Mouse (Mus musculus): ENCODE measurements around the gene Obscn. TPM values are rescaled to one million over a fixed set of nuclear protein-coding genes. Genes with fewer than 3 reads are reported as not detected.

The Obscn gene
- polyA plus RNA-seq, 1 experiment = not detected

DNA sequence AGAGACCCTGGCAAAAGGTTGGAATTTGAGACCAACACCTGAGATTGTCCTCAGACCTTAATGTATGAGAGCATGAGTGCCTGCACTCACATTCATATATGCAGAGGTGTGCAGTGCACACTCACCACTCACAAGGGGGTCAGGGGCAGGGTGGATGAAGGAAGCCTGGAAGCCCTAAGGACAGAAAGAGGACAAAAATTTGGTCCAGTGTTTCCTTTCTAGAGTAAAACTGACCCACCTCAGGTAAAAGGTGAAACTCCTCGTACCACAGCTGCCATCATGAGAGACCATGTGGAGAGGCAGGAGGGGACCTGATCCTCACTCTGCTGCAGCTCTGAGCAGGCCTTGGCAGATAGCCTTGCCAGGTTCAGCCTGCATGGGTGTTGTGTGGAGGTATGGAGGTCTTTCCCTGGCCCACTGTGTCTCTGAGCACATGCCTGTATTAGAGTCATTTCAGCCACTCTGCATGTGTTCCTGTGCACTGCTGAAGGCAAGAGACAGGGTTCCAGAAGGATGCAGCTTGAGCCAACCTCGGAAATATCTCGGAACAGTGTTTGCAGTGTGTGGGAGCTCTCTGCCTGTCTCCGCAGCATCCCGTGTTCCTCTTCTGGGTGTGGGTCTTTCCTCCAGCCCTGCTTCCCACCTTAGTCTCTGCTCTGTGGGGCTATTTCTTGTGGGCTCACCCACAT is 178.8 kb downstream of the Obscn start:
- 22% methylated on average over 5 of the region's 5 CpGs for WGBS
- Histone ChIP-seq H3K4me1 (ENCODE audit: control insufficient read depth, insufficient read depth, low read length) (peaks cover 18% of the 10 kb centered on the region), H3K27ac (ENCODE audit: insufficient read depth, low read depth, low read length) (peak overlapping the region; percentile 16; the same call in 1 of the 2 replicates), H3K4me3 (ENCODE audit: insufficient read depth, low read depth, low read length) (peak overlapping the region; percentile 44)
- no peak for TF ChIP-seq CTCF (IDR thresholded peaks at IDR 0.05; ENCODE audit: insufficient read depth, low read depth, low read length)
- no peak for TF ChIP-seq POLR2A (IDR thresholded peaks at IDR 0.05; ENCODE audit: insufficient read depth, low read depth, low read length)

- no peak for TF ChIP-seq POLR2A (IDR thresholded peaks at IDR 0.05; ENCODE audit: insufficient read depth, low read depth, low read length)
- TF ChIP-seq CTCF (IDR thresholded peaks at IDR 0.05; ENCODE audit: insufficient read depth, low read depth, low read length) = no peak
- Histone ChIP-seq H3K4me1 (ENCODE audit: control insufficient read depth, insufficient read depth, low read length) (peaks cover 20% of the 10 kb centered on the region), H3K27ac (ENCODE audit: insufficient read depth, low read depth, low read length) (no peak overlapping the region), H3K4me3 (ENCODE audit: insufficient read depth, low read depth, low read length) (peak overlapping the region; percentile 90; the same call in 1 of the 2 replicates)
- WGBS = 5% methylated on average over 8 of the region's 8 CpGs
Observed at GRCm38 (mm10) chr11:58955868-58956257, 180.3 kb downstream of the Obscn start.

DNA sequence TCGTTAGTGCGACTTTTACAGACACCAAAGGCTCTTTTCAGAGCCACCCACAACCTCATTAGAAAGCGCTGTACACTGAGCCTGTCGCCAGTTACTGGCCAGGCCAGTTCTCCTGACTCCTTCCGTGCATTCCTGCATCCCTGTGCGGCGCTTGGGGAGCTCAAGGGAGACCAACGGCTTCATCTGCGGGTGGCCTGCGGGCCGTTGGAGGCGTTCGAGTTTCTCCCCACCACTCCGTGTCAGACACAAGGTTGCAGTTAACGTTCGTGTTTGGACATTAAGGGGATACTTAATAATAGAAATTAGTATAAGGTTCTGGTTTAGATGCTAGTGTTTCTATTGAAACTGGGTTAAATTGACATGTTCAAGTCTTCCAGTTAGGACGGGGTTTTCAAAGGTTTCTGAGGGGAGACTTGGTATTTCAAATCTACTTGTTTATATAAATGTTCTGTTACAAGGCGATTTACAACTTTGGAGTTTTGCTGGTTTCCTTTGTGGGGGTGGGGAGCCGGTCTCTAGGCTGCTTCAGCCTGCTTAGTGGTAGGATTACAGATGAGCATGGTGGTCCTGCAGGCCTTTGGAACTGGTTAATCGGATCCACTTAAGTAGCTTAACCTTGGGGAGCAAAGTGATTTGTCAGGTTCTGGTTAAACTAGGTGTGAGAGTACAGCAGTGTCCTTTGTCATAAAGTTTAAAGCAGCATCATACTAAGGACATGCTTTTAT is 180.9 kb downstream of the Obscn start:
- TF ChIP-seq CTCF (IDR thresholded peaks at IDR 0.05; ENCODE audit: insufficient read depth, low read depth, low read length) (no peak), POLR2A (IDR thresholded peaks at IDR 0.05; ENCODE audit: insufficient read depth, low read depth, low read length) (no peak)
- peak overlapping the region; percentile 100 for H3K27ac ChIP-seq (ENCODE audit: insufficient read depth, low read depth, low read length)
- H3K4me3 ChIP-seq (ENCODE audit: insufficient read depth, low read depth, low read length) = peak overlapping the region; percentile 90
- under 1% methylated on average over 20 of the region's 20 CpGs for WGBS
- H3K4me1 ChIP-seq (ENCODE audit: control insufficient read depth, insufficient read depth, low read length) = peaks cover 20% of the 10 kb centered on the region

DNA sequence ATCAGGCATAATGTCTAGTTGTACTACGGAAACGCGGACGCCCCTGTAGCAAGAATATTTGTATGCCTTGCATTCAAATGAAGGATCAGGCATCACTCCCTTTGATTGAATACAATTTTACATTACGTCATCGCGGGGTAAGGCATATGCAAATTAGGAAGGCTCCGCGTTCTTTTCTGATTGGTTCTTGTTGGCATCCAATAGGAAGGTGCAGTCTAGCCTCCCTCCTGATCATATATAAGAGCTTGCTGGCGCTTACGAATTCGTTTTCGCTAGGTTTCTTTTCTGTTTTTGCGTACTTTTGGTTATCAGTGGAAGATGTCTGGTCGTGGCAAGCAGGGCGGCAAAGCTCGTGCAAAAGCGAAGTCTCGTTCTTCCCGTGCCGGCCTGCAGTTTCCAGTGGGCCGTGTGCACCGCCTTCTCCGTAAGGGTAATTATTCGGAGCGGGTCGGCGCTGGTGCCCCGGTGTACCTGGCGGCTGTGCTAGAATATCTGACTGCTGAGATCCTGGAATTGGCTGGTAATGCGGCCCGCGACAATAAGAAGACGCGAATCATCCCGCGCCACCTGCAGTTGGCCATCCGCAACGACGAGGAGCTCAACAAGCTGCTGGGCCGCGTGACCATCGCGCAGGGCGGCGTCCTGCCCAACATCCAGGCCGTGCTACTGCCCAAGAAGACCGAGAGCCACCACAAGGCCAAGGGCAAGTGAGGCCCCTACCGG is 181.6 kb downstream of the Obscn start, which contains the start of the genes Hist3h2a and Trim17:
Gene Hist3h2a (plus strand): TSS at position 266 of the 723 bp plus-strand sequence.
Gene Trim17 (plus strand): TSS at position 266 of the 723 bp plus-strand sequence.
- peak within 1 kb of the TSS; percentile 90 for H3K4me3 ChIP-seq (ENCODE audit: insufficient read depth, low read depth, low read length)
- under 1% methylated on average over 49 of the region's 49 CpGs for WGBS
- TF ChIP-seq POLR2A (IDR thresholded peaks at IDR 0.05; ENCODE audit: insufficient read depth, low read depth, low read length) = peak; percentile 50; the same call in 1 of the 2 replicates
- TF ChIP-seq CTCF (IDR thresholded peaks at IDR 0.05; ENCODE audit: insufficient read depth, low read depth, low read length) = peak; percentile 58
- H3K4me1 ChIP-seq (ENCODE audit: control insufficient read depth, insufficient read depth, low read length) = peaks cover 17% of the 10 kb centered on the region
- peak within 1 kb of the TSS; percentile 100 for H3K27ac ChIP-seq (ENCODE audit: insufficient read depth, low read depth, low read length)

DNA sequence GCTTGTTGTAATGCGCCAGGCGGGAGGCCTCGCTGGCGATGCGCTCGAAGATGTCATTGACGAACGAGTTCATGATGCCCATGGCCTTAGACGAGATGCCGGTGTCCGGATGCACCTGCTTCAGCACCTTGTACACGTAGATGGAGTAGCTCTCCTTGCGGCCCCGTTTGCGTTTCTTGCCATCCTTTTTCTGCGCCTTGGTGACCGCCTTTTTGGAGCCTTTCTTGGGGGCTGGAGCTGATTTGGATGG is 182.1 kb downstream of the Obscn start:
- Histone ChIP-seq H3K4me1 (ENCODE audit: control insufficient read depth, insufficient read depth, low read length) (peaks cover 17% of the 10 kb centered on the region), H3K27ac (ENCODE audit: insufficient read depth, low read depth, low read length) (peak overlapping the region; percentile 96), H3K4me3 (ENCODE audit: insufficient read depth, low read depth, low read length) (peak overlapping the region; percentile 71)
- 0% methylated on average over 17 of the region's 17 CpGs for WGBS
- TF ChIP-seq POLR2A (IDR thresholded peaks at IDR 0.05; ENCODE audit: insufficient read depth, low read depth, low read length) = 0 out of 2 replicates have a peak, but pooled peaks have one; percentile 0

DNA sequence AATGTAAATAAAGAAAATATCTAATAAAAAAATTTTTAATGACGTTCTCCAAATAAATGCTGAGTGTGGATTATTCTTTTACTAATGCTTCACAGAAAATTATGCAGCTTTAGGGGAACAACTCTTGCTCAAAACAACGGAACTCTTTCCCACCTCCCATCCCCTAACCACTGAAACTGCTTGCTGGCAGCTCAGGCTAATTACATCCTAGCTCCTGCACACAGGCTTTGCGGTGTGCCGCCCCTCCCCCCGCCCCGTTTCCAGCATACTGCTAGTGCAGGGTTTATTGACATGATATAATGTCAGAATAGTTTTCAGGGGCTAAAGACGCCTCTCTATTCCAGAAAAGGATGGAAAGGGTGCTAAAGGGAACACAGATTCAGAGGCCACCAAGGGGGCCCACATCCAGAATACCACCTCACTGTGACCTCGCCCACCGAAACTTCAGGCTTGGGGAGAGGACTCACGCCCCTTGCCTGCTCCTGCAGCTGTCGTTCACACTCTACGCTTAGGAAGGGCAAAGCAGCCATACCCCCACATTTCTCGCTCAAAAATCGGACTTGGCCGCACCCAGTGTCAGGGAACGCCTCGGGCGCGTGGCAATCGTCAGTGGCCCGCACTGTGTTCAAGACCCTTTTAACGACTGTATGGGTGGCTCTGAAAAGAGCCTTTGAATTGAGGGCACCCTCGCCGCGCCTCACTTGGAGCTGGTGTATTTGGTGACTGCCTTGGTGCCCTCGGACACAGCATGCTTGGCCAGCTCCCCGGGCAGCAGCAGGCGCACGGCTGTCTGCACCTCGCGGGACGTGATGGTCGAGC is 182.6 kb downstream of the Obscn start:
- peaks cover 16% of the 10 kb centered on the region for H3K4me1 ChIP-seq (ENCODE audit: control insufficient read depth, insufficient read depth, low read length)
- WGBS = under 1% methylated on average over 33 of the region's 33 CpGs
- H3K27ac ChIP-seq (ENCODE audit: insufficient read depth, low read depth, low read length) = peak overlapping the region; percentile 96
- TF ChIP-seq CTCF (IDR thresholded peaks at IDR 0.05; ENCODE audit: insufficient read depth, low read depth, low read length) (no peak), POLR2A (IDR thresholded peaks at IDR 0.05; ENCODE audit: insufficient read depth, low read depth, low read length) (peak; percentile 19)
- peak overlapping the region; percentile 71 for H3K4me3 ChIP-seq (ENCODE audit: insufficient read depth, low read depth, low read length)

DNA sequence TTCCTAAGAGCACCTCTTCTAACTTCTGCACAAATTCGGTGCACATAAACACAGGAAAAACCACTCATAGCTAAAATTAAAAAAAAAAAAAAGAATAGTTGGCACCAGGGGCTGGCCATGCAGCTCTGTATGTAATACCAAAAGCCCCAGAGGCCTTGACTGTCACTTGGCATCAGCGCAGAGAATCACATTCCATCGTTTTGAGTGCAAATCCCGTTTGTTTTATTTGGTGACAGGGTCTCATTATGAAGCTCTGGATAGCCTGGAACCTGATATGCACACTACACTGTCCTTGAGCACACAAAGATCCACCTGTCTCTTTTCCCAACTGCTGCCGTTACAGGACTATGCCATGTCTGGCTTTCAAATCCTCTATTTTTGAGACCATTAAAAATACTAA is 185.0 kb downstream of the Obscn start:
- no peak overlapping the region for H3K4me3 ChIP-seq (ENCODE audit: insufficient read depth, low read depth, low read length)
- TF ChIP-seq POLR2A (IDR thresholded peaks at IDR 0.05; ENCODE audit: insufficient read depth, low read depth, low read length) = no peak
- TF ChIP-seq CTCF (IDR thresholded peaks at IDR 0.05; ENCODE audit: insufficient read depth, low read depth, low read length) = no peak
- 44% methylated on average over 5 of the region's 5 CpGs for WGBS
- H3K27ac ChIP-seq (ENCODE audit: insufficient read depth, low read depth, low read length) = peak overlapping the region; percentile 46
- peaks cover 6% of the 10 kb centered on the region; the same call in 1 of the 2 replicates for H3K4me1 ChIP-seq (ENCODE audit: control insufficient read depth, insufficient read depth, low read length)

Measured in olfactory bulb, adult 2 months (tissue).